Mouse (Mus musculus) heart, adult 18-20 months (tissue): ENCODE measurements at regions not wholly inside any gene's neighbourhood (a gene's known extent, or its start where the extent isn't known, plus 50 kb on each side); places are given as distances from the start of the nearest gene placed in this dataset.
"Not testable (repeated sequence)": the region's sequence is repeated elsewhere in the genome, so short reads cannot be mapped to it uniquely, and the experiment has no call there.

Source experiments
- DNase-seq, 2 experiments: peaks; one replicate each; pipeline ENCODE4 v3.0.0; 2021 to 2022; ENCODE audit warnings: mixed read lengths in 1 of 2

DNA sequence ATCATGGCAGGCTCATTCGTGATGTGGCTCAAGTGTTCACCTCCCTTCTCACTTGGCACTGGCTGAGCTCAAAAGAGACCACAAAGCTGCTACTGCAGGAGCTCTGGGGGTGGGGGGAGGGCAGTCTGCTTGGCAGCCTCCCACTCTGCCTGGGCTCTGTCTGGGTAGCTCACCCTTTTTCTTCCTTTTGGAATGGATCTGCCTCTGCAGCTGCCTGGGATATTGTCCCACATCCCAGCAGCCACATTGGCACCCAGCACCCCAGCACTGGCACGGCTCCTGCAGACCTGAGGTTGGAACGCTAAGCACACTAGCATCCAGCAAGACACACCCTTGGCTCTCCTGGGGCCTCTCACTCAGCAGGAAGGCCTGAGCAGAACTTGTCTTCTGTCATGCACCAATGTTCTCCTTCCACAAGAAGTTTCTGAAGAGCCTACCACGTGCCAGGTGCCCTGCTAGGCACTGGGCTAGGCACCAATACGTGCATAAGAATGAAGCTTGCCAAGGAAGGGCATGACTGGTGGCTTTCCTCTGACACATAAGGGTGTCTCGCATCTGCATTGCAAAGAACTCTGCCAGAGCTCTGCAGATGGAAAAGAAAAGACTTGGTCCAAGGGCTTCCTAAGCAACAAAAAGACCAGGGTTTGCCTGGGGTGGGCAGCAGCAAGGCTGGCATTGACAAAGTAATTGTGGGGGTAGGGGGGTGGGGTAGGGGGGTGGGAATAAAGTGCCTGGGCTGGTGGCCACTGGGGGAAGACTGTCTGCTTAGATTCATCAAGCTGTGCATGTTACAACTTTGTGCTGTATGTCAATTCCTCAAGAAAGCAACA is 112.1 kb upstream of the Sipa1l1 start:
- DNase-seq = not testable (repeated sequence)

- no peak for DNase-seq
Observed at GRCm38 (mm10) chr12:82064986-82065385, 104.1 kb upstream of the Sipa1l1 start.

DNA sequence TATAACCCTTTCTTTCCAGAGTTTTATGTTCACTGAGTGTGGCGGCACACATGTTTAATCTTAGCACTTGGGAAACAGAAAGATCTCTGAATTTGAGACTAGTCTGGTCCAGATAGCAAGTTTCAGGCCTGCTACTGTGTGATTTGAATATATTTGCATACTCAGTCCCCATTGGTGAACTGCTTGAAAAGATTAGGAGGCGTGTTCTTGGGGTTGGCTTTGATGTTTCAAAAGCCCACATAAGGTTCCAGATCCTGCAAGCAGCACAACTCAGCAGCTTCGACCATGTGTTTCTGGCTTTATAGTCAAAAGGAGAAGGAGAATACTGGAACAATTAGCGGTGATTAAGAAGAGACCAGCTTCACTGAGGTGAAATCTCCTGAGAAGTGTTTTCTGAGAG is 102.3 kb upstream of the Sipa1l1 start:
- no peak for DNase-seq

DNA sequence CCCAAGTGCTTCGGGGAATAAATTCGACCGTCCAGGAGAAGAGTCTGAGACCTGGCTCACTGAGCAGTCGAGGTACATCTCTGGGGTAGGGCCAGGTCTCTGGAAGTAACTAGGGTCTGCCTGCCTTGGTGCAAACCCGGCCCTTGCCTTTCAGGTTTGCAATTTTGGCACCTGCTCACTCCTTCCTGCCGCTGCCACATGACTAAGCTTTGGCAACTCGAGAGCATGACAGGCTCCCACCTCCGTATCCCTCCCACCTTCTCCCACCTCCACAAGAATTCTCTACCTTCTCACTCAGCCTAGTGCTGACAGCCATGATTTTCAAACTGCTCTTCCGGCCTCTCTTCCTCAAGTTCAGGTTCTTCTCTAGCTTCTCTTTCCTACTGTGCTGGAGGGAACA is 99.5 kb upstream of the Sipa1l1 start:
- no peak for DNase-seq

- DNase-seq = peak in 1 of 2 experiments; percentile 6
Observed at GRCm38 (mm10) chr12:82072810-82073465, 96.2 kb upstream of the Sipa1l1 start.

DNA sequence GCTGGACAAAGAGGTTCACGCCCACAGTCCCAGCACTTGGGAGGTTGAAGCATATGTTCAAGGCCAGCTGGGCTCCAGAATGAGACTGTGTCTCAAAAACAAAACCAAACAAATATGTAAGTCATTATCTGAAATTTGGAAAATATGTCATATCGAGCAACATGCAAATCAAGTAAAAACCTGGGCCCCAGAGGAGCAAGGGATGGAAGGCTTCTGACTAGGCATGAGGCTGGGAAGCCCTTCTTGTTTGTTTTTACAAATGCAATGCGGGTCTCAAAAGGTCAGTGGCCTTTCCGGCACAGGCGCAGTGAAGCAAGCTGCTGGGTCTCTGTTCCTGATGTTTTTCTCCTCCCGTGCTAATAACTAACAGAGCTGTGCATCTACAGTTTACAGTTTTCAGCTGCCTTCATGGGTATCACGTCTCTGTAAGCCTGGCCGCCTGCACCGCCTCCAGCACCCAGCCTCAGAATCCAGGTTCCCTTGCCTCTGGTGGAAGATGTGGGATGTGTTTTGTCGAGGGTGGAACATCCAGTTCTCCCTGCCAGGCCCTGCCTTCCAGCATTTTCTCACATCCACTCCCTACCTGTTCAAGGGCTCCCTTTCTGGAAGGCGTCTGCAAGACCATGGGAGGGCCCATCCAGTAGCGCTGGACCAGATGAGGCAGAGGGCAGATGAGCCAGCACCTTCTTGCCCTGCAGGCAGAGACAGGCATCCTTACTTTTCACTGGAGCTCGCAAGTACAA is 93.5 kb upstream of the Sipa1l1 start:
- DNase-seq = no peak

DNA sequence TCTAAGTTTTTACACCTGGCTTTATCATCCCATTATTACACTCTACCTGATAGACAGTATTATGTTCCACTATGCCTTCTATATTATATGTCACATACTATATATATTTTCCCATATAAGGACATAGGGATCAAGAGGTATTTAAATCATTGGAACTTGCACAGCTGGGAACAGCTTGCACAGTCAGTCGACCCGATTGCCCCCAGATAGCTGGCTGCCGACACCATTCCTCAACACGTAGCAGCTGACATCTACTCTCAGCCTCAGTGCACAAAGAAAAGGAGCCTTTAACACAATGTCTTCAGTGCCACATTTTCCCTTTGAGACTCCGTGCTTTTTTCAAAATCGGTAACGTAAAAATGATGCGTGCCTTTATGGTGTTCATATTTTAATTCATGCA is 92.4 kb upstream of the Sipa1l1 start:
- DNase-seq = no peak

DNA sequence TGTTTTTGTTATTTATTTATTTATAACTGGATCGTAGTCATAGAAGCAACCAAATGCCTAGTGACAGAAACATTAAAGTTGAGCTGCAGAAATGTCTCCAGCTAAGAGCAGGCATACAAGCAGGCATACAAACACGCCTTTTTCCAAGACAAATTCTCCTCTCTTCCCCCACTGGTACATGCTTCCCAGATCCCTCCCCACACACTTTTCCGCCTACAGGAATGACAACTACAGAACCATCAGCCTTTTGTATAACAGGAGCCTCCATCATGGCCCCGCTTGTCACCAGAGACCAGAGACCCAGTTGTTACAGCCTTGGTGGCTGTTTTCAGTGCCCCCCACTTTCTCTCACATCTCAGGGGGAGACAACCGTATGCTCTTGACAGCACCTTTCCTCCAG is 91.2 kb upstream of the Sipa1l1 start:
- no peak for DNase-seq

DNA sequence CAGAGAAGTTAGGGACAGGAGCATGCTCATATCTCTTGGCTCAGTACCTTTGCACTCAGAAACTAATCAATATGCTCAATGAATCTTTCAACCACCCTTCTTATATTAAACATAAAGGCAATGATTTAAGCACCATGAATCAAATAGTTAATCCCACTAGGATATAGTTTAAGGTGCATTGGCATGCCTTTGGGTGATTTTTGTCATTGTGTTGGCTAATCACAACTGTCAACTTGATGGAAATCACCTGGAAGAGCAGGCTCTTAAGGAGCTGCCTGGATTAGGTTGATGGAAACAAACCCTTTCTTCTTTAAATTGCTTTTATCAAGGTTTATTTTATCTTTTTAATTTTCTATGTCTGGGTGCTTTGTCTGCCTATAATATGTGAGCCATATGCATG is 90.4 kb upstream of the Sipa1l1 start:
- no peak for DNase-seq

DNA sequence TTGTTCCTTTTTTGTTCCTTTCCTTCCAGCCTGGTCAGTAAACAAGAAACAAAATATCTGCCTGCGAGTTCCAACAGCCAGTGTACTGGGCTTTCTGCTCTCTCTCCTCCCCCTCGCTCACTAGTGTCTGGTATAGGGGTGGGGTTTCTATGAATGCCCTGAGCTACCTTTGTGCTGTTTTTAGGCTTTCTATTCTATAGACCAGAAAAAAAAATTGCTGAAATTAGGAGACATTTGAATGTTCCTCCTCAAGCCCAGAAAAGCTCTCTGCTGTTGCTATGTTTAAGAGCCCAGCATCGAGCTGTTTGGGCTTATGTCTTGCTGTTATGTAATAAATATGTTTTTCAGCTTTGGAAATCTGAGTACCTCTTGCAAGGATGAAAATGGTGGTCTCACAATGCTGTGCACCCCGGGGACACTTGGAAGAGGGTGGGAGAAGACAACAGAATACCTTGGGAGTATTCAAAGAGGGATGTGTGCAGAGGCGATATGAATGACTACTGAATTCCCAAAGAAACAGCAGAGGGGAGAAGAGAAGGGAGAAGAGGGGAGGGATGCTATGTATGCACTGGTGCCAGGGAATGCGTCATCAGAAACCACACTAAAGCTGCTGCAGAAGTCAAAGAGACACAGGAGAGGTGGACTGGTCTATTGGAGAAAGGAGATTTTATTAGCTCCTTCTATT is 88.8 kb upstream of the Sipa1l1 start:
- DNase-seq = no peak

- DNase-seq = not testable (repeated sequence)
Observed at GRCm38 (mm10) chr12:82082596-82082995, 86.5 kb upstream of the Sipa1l1 start.

GRCm38 (mm10) chr12:82085771-82086400 is 83.2 kb upstream of the Sipa1l1 start:
- DNase-seq = no peak

DNA sequence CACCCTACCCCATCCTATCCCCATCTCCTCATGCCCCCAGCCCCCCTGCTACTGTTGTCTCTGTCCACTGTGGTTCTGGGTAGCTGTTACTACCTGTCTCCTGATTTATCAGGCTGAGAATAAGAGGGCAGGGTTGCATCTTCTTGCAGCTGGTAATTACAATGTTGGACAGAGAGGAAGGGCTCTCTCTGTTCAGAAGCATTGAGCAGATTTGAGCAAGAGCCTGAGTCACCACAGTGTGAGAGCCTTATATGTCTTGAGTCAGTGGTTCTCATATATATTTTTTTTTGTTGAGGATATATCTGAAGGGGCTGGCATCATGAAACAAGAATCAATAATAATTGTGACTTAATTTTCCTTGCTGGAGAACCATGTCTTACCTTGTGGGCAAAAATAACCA is 82.7 kb upstream of the Sipa1l1 start:
- no peak for DNase-seq

GRCm38 (mm10) chr12:82089288-82089687 is 79.8 kb upstream of the Sipa1l1 start:
- DNase-seq = no peak

DNA sequence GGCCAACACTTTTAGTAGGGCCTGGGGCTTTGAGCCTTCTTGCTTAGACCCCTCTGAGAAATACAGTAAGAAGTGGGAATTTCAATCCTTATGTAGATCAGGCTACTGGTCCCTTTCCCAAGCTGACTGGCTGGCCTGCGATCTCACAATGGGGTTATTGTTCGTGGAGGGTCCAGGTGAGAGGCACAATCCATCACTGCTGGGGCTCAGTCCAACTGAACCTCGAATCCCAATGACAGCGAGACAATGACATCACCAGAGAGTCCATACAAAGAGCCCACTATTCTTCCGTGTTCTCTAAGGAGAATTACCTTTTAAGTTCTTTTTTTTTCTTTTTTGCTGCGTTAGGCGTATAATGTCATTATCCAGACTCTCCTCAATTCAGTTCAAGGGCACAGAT is 75.8 kb upstream of the Sipa1l1 start:
- DNase-seq = no peak

- DNase-seq = no peak
Observed at GRCm38 (mm10) chr12:82095396-82095795, 73.7 kb upstream of the Sipa1l1 start.

DNA sequence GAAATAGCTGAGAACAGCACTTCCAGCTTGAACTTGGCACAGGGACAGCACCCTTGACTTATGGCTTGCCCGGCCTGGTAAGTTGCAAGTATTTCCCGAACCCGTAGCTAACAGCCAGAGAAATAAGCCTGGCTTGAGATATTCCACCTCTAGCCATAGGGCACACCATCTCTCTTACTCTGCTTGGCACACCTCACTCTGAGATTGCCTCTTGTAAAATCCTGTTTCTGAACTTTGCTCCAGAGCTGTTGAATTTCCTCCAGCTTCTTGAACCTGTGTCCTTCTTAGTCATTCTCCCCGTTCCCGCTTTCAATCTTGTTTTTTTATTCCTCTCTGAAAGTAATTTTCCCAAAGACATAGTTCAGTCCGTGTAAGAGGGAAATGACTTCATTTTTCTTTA is 72.0 kb upstream of the Sipa1l1 start:
- no peak for DNase-seq

DNA sequence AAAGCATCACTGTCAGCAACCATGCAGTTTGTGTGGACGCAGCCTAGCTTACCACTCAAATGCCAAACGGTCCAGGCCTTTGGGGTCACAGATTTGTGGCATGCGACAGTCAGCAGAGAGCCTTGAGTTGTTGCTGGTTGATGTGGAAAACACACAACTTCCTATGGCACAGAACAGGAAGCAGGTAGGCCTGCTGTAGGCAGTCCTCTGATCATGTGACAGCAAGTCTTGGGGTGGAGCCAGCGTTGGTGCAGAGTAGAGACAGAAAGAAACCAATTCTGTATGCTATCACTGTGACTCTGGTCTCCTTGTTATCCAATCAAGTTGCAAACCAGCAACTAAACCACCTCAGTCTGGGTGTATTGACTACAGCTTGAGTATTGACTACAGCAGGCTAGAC is 71.5 kb upstream of the Sipa1l1 start:
- DNase-seq = no peak

DNA sequence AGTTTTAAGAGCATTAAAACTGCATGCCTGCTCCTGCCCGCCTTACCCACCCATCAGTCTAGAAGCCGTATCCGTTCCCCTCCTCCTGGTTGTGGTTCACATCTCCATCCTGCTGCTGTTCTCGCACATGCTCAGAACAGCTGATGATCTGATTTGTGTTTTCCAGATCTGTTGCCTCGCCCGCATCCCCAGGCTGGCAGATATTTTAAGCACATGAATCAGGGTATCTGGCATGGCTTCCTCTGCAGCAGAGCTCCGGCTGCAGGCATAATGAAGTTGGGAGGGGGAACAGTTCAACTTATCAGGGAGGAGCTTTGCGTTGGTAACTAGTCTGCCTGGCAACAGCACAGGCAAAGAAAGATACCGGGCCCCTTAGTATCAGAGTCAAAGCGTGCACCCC is 64.9 kb upstream of the Sipa1l1 start:
- DNase-seq = peak; percentile 29 to 39

- DNase-seq = no peak
Observed at GRCm38 (mm10) chr12:82105184-82106031, 63.7 kb upstream of the Sipa1l1 start.

- DNase-seq = no peak
Observed at GRCm38 (mm10) chr12:82115766-82116165, 53.4 kb upstream of the Sipa1l1 start.
